Mouse (Mus musculus): ENCODE data around the gene Atg14.

Atg14 gene

GRCm38 (mm10) chr14:47508035-47508434, 62.4 kb downstream of the Atg14 start:
- DNase-seq (ENCODE audit: low spot score in 2 of 2), result no peak

GRCm38 (mm10) chr14:47506676-47507075, 63.8 kb downstream of the Atg14 start:
- no peak for DNase-seq (ENCODE audit: low spot score in 2 of 2)

GRCm38 (mm10) chr14:47504036-47504435, 66.4 kb downstream of the Atg14 start:
- no peak for DNase-seq (ENCODE audit: low spot score in 2 of 2)

GRCm38 (mm10) chr14:47498632-47499031, 71.8 kb downstream of the Atg14 start:
- no peak for DNase-seq (ENCODE audit: low spot score in 2 of 2)

- DNase-seq (ENCODE audit: low spot score in 2 of 2), result no peak
These were observed 73.3 kb downstream of the Atg14 start for GRCm38 (mm10) chr14:47497166-47497565.

GRCm38 (mm10) chr14:47495951-47496350, 74.5 kb downstream of the Atg14 start:
- DNase-seq (ENCODE audit: low spot score in 2 of 2), result no peak

GRCm38 (mm10) chr14:47493592-47494361, 76.7 kb downstream of the Atg14 start:
- DNase-seq (ENCODE audit: low spot score in 2 of 2), result no peak

Data from frontal cortex, postnatal 36 days (tissue).